Mouse (Mus musculus): Measurements from ENCODE around the gene Gcm1.

Gcm1 gene

GRCm38 (mm10) chr9:78051677-78052076 lies at the start of gene Gcm1:
Gene Gcm1 (plus strand): TSS chr9:78051924.
- DNase-seq (ENCODE audit: low spot score) = no peak

- DNase-seq (ENCODE audit: low spot score) = no peak
Measured at GRCm38 (mm10) chr9:78003278-78003677, 48.4 kb upstream of the Gcm1 start.

DNA sequence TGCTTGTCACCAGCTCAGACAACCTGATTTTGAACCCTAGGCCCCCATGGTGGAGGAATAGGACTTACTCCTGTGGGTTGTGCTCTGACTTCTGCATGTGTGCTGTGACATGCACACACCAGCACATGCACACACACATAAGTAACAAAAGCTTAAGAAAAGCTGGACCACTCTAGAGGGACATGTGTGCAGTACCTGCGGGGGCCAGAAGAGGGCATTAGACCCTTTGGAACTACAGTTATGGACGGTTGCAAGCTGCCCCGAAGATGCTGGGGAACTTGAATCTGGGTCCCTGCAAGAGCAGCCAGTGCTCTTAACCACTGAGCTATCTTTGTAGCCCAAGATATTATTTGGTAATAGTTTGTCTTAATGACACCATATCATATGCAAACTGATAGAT lies 46.2 kb upstream of the Gcm1 start:
- peak; percentile 33 for DNase-seq (ENCODE audit: low spot score)

DNA sequence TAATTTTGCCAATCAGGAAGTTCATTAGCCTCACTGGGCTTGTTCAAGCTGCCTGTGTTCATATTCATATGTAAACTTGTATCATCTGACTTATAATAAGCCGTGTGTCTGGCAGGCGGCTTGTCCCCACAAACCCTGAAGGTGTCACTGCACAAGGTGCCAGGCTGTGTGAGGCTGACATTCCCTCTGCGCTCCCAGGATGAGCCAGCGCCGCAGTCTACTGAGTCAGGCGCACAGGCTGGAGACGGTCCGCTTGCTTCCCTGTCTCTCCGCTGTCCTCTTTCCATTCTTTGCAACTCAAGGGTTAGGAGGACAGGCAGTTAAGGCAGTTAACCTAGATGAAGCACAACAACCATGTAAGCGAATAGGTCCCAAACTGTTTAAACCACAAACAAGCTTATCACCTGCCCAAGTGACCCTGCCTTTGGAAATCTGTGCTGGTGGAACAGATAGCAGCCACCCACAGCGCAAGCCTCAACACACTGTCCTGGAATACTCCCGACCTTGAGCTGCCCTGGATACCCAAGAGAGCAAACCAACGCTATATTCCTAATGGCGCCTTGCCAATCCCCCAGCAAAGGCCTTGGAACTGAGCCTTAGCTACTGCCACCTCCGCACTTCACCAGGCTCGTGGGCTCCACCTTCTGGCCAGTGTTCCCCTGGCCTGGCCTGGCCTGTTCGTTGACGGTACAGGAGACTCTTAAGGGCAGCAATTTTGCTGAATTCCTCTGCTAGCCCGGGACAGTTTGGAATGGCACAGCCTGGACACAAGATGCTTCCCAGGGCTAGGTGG lies 45.3 kb upstream of the Gcm1 start:
- no peak for DNase-seq (ENCODE audit: low spot score)

DNA sequence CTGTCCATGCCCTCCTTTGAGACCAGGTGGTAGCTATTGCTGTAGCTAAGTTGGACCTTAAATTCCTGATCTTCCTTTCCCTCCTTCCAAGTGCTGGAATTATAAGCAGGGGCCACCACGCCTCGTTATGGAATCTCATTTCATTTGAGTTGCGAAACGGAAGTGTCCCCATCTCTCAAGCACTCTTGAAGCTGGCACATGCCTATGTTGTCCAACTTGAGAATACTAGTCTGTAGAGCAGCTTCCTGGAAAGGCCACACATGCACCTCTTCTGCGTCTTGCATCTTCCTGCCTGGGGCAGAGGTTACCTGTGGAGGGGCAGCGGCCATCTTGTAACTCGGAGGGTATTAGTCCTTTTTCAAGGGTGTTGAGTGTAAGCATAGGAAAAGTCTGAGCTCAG lies 42.3 kb upstream of the Gcm1 start:
- DNase-seq (ENCODE audit: low spot score) = no peak

DNA sequence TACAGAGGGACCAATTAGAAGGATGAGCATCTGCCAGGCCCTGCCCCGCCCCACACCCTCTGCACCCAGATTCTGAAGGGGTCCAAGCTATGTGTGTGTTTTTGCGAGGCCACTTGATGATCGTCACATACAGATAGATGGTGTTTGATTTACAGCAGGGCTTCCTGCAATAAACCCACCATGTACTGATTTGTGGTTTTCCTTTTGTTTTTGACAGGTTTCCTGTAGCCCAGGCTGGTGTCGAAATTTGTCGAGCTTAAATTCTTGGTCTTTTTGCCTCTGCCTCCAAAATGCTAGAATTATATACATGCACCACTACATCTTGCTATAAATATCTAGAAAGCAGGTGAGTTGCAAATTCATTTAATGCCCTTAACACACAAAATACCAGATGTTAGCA lies 41.5 kb upstream of the Gcm1 start:
- no peak for DNase-seq (ENCODE audit: low spot score)

GRCm38 (mm10) chr9:78010707-78011106 lies 41.0 kb upstream of the Gcm1 start:
- no peak for DNase-seq (ENCODE audit: low spot score)

DNA sequence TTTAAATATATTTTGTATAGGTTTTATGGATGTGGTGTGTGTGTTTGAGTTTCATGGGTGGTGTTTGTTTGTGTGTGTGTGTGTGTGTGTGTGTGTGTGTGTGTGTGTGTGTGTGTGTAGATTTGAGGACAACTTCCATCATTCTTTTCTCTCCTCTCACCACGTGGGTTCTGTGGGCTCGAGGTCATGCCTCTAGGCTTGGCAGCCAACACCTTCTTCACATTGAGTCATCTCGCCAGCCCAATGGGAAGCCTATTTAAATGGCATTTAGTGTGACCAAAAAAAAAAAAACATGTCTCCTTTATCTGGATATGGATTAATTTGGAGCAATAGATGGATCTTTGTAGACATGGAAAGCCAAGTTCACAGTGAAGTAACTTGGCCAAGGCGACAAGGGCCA lies 39.7 kb upstream of the Gcm1 start:
- no peak for DNase-seq (ENCODE audit: low spot score)

GRCm38 (mm10) chr9:78012681-78013080 lies 39.0 kb upstream of the Gcm1 start:
- DNase-seq (ENCODE audit: low spot score) = no peak

- no peak for DNase-seq (ENCODE audit: low spot score)
Measured at GRCm38 (mm10) chr9:78013813-78014212, 37.9 kb upstream of the Gcm1 start.

GRCm38 (mm10) chr9:78015816-78016215 lies 35.9 kb upstream of the Gcm1 start:
- DNase-seq (ENCODE audit: low spot score) = no peak

GRCm38 (mm10) chr9:78016288-78016687 lies 35.4 kb upstream of the Gcm1 start:
- DNase-seq (ENCODE audit: low spot score) = no peak

GRCm38 (mm10) chr9:78021256-78021655 lies 30.5 kb upstream of the Gcm1 start:
- no peak for DNase-seq (ENCODE audit: low spot score)

DNA sequence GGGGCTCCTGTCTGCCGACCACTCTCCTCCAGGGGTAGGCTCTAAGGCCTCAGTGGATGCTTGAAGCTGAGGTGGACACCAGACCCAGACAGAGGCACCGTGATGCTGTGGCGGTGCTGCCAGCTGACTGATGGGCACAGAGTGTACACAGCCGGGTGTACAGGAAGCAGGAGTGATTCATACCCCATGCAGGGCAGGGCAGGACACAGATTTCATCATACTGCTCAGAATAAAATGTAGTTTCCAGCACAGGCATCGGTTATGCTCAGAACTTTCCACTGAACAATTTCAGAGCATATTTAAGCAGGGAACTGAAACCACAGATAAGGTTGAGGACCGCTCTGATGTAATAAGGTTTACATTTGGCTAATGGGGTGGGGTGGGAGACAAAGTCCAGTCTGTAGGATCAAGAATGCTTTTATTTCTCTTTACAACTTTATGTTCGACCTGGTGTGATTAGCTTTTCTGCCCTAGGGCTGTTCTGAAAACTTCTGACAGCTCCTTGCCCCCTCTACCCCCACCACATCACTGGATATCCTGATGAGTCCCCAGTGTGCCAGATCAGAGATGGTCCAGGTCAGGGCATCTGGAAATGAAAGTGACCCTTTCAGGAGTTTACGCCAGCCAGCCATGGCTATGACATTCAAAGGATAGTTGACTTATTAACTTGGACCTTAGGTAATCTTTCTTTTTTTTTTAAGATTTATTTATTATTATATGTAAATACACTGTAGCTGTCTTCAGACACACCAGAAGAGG lies 29.4 kb upstream of the Gcm1 start:
- DNase-seq (ENCODE audit: low spot score) = no peak

- peak; percentile 42 for DNase-seq (ENCODE audit: low spot score)
Measured at GRCm38 (mm10) chr9:78024823-78025222, 26.9 kb upstream of the Gcm1 start.

DNA sequence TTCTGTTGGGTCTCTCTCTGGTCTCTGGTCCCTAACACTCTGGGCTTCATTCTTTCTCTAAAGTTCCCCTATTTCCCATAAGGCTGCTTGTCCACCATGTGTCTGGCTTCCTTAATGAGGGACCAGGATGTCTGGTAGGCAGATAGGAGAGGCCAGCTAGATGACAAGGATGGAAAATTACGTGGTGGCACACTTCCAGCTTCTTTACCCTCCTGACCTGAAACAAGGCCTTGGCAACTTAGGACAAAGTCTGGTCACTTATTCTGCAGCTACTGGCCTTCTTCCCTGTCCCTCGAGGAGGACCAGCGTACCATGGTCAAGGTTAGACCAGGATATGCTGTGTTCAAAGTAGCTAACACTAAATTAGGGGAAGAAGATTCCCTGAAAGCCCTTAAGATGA lies 24.6 kb upstream of the Gcm1 start:
- no peak for DNase-seq (ENCODE audit: low spot score)

DNA sequence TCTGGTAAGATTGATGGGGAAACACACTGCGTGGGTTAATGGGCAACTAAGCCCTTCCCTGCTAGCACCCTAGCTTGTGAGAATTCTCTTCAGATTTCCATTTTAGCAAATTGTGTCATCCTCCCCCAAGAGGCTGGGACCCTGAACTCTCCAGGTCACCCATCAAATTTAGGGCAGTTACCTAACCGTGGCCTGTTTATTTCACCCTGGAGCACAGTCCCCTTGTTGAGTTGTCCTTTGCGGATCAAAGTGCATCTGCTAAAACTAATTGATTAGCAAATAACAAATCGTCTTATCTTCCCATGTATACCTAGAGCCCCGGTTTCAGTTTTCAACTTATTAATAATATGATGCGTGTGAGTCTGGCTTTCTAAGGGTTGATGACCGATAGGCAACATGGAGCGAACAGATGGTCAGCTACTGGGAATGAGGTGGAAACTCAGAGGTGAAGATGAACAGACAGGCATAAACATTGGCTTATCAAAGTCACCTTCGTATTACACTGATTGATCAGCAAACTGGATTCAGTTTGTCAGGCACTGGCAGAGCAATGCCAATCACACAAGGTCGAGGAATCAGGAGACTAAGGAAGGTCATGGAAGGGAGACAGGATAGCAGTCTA lies 20.8 kb upstream of the Gcm1 start:
- no peak for DNase-seq (ENCODE audit: low spot score)

- no peak for DNase-seq (ENCODE audit: low spot score)
Measured at GRCm38 (mm10) chr9:78032930-78033329, 18.8 kb upstream of the Gcm1 start.

- DNase-seq (ENCODE audit: low spot score) = no peak
Measured at GRCm38 (mm10) chr9:78035296-78035695, 16.4 kb upstream of the Gcm1 start.

DNA sequence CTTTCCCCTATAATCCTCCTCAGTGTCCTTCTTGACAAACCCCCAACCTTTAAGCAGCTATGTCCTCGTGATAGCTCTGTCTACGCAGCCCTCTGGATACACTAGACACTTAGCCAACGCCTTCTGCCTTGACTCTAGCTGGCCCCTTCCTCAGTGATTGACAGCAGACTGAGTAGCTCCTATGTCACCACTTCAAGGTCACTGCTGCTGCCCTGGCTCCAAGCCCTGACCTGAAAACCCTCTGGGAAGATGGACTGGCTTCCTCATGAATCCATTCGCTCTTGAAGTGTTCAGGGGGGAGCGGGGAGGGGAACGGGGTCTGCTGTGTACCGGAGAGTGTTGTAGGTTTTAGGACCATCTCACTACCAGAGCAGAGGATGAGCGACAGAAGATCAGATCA lies 15.9 kb upstream of the Gcm1 start:
- DNase-seq (ENCODE audit: low spot score) = no peak

- DNase-seq (ENCODE audit: low spot score) = peak; percentile 68
Measured at GRCm38 (mm10) chr9:78038755-78039489, 12.8 kb upstream of the Gcm1 start.

DNA sequence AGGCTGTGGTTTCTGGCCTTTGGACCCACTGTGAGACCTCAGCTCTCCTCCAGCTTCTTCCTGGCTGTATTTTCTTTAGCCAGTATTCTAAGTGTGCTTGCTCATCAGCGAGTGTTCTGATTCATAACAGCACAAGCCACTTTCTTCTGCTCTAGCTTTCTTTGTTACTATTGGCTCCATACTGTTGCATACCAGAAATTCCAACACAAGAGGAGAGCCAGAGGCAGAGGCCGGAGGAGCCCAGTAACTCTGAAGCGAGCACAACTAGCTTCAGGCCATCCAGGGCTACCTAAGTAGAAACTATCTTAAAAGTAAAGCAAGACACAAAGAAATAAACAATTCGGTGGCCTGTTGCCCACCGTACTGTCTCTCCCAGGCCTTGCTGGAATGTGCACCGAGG lies 6.6 kb upstream of the Gcm1 start:
- no peak for DNase-seq (ENCODE audit: low spot score)
